Mouse (Mus musculus) E14TG2a.4 (cell line): ENCODE data around the gene Csgalnact2.

Experiments used
- CTCF ChIP-seq: conservative IDR thresholded peaks from 2 replicates; pipeline ENCODE4 v1.5.1; 2014; ENCODE audit warnings: low read length
- NANOG ChIP-seq: IDR thresholded peaks from 2 replicates; pipeline ENCODE4 v1.6.1; 2014; ENCODE audit warnings: borderline replicate concordance, low read length, mixed read lengths

GRCm38 (mm10) chr6:118122767-118123166, 16.2 kb downstream of the Csgalnact2 start:
- TF ChIP-seq CTCF = no peak
- no peak for TF ChIP-seq NANOG
